Mouse (Mus musculus): ENCODE data around the gene Lgsn. TPM values are rescaled to one million over a fixed set of nuclear protein-coding genes. Genes with fewer than 3 reads are reported as not detected.

Lgsn gene
- polyA plus RNA-seq, 1 experiment from 2014 or later = not detected

DNA sequence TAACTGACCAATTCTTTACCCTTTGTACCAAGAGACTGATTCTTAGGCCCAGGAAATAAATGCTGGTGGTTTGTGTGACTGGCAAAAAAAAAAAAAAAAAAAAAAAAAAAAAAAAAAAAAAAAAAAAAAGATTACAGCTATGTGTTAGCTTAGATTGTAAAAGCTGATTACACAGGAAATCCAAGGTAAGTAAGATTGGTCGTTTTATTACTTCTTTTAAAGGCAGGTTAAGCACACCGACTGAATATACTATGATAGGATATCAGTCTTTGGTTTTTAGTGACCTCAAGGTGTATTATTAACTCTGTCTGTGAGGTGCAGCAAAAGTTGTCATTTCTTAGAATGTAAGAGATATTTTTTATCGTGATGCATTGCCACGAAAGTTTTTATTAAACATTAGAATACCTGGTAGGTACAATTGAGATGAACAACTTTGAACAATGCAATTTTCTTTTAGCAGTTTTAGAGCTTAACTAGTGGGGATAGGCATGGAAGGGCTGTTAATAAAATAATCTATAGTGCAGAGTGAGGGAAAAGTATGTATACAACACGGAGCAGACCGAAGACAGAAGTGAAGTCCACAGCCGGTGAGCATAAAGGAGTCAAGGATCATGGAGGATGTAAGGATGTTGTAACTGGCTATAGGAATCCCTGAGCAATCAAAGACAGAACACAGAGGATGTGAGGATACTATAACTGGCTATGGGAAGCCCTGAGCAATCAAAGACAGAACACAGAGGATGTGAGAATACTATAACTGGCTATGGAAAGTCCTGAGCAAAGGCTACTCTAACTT lies 10.7 kb upstream of the Lgsn start:
- H3K27me3 ChIP-seq (replicated peaks) = no peaks in the 10 kb centered on the region
- H3K4me3 ChIP-seq (replicated peaks) = no peak overlapping the region
- no peaks in the 10 kb centered on the region for H3K9me3 ChIP-seq
- ATAC-seq (ENCODE audit: insufficient read depth, low FRiP score, low read depth) = no peak
- H3K9ac ChIP-seq = no peak overlapping the region
- no peaks in the 10 kb centered on the region for H3K36me3 ChIP-seq
- no peaks in the 10 kb centered on the region for H3K4me1 ChIP-seq
- H3K27ac ChIP-seq = no peak overlapping the region
- 80% methylated on average over 7 of the region's 7 CpGs for WGBS
- H3K4me2 ChIP-seq = no peak overlapping the region

DNA sequence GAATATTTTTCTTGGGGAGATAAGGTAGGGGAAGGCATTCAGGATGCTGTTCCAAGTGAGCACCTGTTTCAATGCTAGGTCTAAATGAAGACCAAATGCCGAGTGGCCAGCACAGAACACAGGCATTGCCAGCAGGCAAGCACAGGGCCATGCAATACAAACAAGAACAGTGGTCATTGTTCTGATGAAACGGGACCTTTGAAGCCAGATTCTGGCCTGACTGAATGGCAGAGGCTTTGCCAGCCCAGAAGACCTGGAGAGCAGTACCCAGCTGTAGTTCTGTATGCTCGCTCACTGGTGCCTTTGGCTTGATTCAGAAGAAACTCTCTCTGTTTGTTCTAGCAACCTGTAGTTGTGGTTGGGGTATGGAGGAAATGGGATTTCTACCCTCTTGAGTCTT lies 800 bp upstream of the Lgsn start:
- Histone ChIP-seq H3K36me3 (no peaks in the 10 kb centered on the region), H3K9ac (no peak overlapping the region), H3K27me3 (replicated peaks) (no peaks in the 10 kb centered on the region), H3K4me1 (no peaks in the 10 kb centered on the region), H3K4me3 (replicated peaks) (no peak overlapping the region), H3K4me2 (no peak overlapping the region), H3K27ac (no peak overlapping the region), H3K9me3 (no peaks in the 10 kb centered on the region)
- 74% methylated on average over 3 of the region's 3 CpGs for WGBS
- ATAC-seq (ENCODE audit: insufficient read depth, low FRiP score, low read depth) = no peak

DNA sequence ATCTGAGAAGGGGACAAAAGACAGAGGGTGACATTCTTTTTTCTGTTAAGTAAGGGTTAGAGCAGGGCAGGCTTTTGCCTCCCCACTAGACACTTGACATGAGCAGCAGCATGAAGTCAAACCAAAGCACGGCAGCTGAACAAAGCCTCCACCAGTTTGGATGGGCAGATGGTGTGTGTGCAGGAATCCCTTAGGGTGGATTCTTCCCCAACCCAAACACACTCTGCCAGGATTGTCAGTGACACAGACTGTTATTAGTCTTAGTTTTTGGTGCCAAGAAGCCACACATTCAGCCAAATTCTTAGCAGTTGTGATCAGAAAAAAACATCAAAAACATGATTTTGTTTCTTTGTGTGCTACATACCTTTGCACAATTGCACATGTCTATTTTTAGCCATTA lies 2.1 kb downstream of the Lgsn start:
- H3K36me3 ChIP-seq = no peaks in the 10 kb centered on the region
- H3K9me3 ChIP-seq = no peaks in the 10 kb centered on the region

DNA sequence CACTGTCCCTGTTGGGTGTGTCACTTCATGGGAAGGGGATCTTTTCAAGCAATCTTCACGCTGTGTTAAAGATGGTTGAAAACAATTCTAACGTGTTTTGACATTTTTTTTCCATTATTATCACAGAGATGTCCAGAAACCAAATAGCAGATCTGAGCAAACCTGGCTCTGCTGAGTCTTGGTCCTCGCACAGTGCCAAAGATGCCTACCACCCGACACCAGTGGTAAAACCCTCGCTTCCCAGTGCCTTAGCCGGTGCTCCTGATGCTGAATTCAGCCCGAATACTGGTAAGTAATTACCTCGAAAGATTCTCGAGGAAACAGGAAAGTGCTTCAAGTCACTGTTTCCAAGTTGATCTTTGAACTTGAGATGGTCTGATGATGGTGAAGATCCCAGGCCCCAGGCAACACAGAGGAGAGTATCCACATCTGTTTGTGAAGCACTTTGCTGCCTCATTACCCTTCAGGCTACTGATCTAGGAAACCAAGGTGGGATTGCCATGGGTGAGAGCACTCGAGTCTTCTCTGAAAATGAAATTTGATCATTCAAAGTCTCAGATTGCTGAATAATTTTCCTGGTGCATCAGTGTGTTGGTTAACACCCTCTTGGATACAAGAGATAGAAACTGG lies 14.2 kb downstream of the Lgsn start:
- H3K4me2 ChIP-seq = no peak overlapping the region
- no peak overlapping the region for H3K9ac ChIP-seq
- no peaks in the 10 kb centered on the region for H3K4me1 ChIP-seq
- H3K27me3 ChIP-seq (replicated peaks) = no peaks in the 10 kb centered on the region
- H3K36me3 ChIP-seq = no peaks in the 10 kb centered on the region
- H3K27ac ChIP-seq = no peak overlapping the region
- ATAC-seq (ENCODE audit: insufficient read depth, low FRiP score, low read depth) = no peak
- 75% methylated on average over 10 of the region's 10 CpGs for WGBS
- no peak overlapping the region for H3K4me3 ChIP-seq (replicated peaks)
- no peaks in the 10 kb centered on the region for H3K9me3 ChIP-seq

More for the DNA sequence above, 2.1 kb downstream of the Lgsn start:
- Histone ChIP-seq H3K27me3 (replicated peaks) (no peaks in the 10 kb centered on the region), H3K4me1 (no peaks in the 10 kb centered on the region), H3K4me2 (no peak overlapping the region), H3K9ac (no peak overlapping the region), H3K27ac (no peak overlapping the region), H3K4me3 (replicated peaks) (no peak overlapping the region)
- ATAC-seq (ENCODE audit: insufficient read depth, low FRiP score, low read depth) = no peak
- WGBS = 52% methylated on average over 1 of the region's 1 CpGs

DNA sequence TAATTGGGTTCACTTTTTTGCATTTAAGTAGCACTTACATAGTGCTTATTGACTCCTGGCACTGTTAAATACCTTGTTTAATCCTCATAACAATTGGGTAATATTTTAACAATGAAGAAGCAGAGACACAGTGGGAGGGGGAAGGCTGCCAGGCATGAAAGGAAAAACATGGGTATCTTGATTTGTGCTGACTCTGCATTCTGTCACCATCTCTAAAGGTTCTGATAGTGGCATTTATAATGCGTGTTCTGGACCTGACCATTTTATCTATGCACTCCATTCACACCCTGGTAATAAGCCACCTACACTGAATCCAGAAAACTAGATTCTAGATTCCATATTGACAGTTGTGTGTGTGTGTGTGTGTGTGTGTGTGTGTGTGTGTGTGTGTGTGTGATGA lies 19.4 kb downstream of the Lgsn start:
- no peak overlapping the region for H3K4me3 ChIP-seq (replicated peaks)
- H3K27me3 ChIP-seq (replicated peaks) = no peaks in the 10 kb centered on the region
- H3K36me3 ChIP-seq = no peaks in the 10 kb centered on the region
- ATAC-seq (ENCODE audit: insufficient read depth, low FRiP score, low read depth) = no peak
- WGBS = 85% methylated on average over 1 of the region's 1 CpGs
- H3K9me3 ChIP-seq = no peaks in the 10 kb centered on the region
- no peak overlapping the region for H3K9ac ChIP-seq
- H3K4me1 ChIP-seq = no peaks in the 10 kb centered on the region
- no peak overlapping the region for H3K27ac ChIP-seq
- no peak overlapping the region for H3K4me2 ChIP-seq

DNA sequence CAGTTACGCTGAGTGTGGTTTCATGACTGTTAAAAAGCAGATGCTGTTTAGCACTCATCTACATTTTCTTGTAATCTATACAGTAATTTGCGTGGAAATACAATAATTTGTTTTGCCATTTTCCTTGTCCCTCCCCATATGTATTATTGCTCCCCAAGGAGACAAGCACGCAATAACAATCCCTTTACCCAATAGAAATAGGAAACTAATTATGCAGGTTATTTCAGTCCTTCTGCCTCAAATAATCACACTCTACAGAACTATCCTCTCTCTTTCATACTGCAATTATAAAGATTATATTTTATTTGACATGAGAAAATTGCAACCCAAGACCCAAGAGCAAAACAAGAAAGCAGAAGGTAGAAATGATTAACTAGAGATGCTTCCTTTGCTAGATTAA lies 20.8 kb downstream of the Lgsn start:
- Histone ChIP-seq H3K4me3 (replicated peaks) (no peak overlapping the region), H3K36me3 (no peaks in the 10 kb centered on the region), H3K9me3 (no peaks in the 10 kb centered on the region), H3K4me2 (no peak overlapping the region), H3K9ac (no peak overlapping the region), H3K4me1 (no peaks in the 10 kb centered on the region), H3K27me3 (replicated peaks) (no peaks in the 10 kb centered on the region), H3K27ac (no peak overlapping the region)
- no peak for ATAC-seq (ENCODE audit: insufficient read depth, low FRiP score, low read depth)
- 88% methylated on average over 3 of the region's 3 CpGs for WGBS

DNA sequence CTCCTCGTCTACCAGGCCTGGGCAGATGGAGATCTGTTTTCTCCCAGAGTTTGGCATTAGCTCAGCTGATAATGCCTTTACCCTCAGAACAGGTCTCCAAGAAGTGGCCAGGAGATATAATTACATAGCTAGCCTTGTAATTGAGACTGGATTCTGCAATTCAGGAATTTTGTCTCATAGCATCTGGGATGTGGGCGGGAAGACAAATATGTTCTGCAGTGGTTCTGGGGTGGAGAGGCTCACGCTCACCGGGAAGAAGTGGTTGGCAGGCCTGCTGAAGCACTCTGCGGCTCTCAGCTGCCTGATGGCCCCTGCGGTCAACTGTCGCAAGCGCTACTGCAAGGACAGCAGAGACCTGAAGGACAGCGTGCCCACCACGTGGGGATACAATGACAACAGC lies 27.6 kb downstream of the Lgsn start:
- no peak overlapping the region for H3K4me2 ChIP-seq
- no peak overlapping the region for H3K27ac ChIP-seq
- H3K9me3 ChIP-seq = no peaks in the 10 kb centered on the region
- WGBS = 85% methylated on average over 10 of the region's 10 CpGs
- H3K27me3 ChIP-seq (replicated peaks) = no peaks in the 10 kb centered on the region
- ATAC-seq (ENCODE audit: insufficient read depth, low FRiP score, low read depth) = no peak
- H3K9ac ChIP-seq = no peak overlapping the region
- no peaks in the 10 kb centered on the region for H3K36me3 ChIP-seq
- no peak overlapping the region for H3K4me3 ChIP-seq (replicated peaks)
- H3K4me1 ChIP-seq = no peaks in the 10 kb centered on the region

DNA sequence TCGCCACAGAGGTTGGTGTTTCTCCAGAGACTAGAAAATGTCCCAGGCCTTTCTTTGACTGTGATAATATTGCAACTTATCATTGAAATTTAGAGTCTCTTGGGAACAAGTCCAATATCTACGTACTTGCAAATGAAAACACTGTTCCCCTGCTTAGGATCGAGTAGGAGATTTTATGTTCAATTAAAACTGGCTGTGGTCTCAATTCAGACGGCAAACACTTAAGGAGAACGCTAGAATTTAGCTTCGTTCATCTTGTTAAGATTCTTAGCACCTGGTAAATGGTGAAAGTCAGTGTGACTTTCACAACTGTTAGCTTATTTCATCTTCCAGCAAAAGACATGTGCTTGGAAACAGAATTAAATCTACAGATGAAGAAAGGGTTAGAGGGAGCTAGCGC lies 29.1 kb downstream of the Lgsn start:
- no peak overlapping the region for H3K9ac ChIP-seq
- H3K36me3 ChIP-seq = no peaks in the 10 kb centered on the region
- WGBS = 74% methylated on average over 7 of the region's 7 CpGs
- H3K4me3 ChIP-seq (replicated peaks) = no peak overlapping the region
- no peak overlapping the region for H3K4me2 ChIP-seq
- no peaks in the 10 kb centered on the region for H3K9me3 ChIP-seq
- no peak for ATAC-seq (ENCODE audit: insufficient read depth, low FRiP score, low read depth)
- no peak overlapping the region for H3K27ac ChIP-seq
- no peaks in the 10 kb centered on the region for H3K27me3 ChIP-seq (replicated peaks)
- H3K4me1 ChIP-seq = no peaks in the 10 kb centered on the region

DNA sequence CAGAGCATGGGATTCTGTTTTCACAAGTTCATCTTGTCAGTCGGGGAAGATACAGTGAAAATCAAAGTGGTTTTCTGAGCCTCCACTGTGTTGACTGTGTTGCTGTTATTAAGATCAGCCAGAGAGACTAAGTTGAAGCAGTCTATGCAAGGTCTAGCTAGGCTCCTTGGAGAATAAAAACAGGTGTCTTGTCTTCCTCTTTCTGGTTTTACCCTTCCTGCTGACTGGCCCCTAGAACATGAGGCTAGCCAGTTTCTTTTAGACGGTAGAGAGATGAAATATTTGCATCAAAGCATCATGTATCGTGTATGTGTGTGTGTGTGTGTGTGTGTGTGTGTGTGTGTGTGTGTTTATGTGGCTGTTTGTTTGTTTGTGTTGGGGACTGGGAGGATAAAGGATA lies 29.6 kb downstream of the Lgsn start:
- no peak for ATAC-seq (ENCODE audit: insufficient read depth, low FRiP score, low read depth)
- H3K4me1 ChIP-seq = no peaks in the 10 kb centered on the region
- H3K9me3 ChIP-seq = no peaks in the 10 kb centered on the region
- no peak overlapping the region for H3K9ac ChIP-seq
- H3K36me3 ChIP-seq = no peaks in the 10 kb centered on the region
- H3K4me3 ChIP-seq (replicated peaks) = no peak overlapping the region
- H3K27me3 ChIP-seq (replicated peaks) = no peaks in the 10 kb centered on the region
- no peak overlapping the region for H3K27ac ChIP-seq
- H3K4me2 ChIP-seq = no peak overlapping the region
- 79% methylated on average over 3 of the region's 3 CpGs for WGBS

DNA sequence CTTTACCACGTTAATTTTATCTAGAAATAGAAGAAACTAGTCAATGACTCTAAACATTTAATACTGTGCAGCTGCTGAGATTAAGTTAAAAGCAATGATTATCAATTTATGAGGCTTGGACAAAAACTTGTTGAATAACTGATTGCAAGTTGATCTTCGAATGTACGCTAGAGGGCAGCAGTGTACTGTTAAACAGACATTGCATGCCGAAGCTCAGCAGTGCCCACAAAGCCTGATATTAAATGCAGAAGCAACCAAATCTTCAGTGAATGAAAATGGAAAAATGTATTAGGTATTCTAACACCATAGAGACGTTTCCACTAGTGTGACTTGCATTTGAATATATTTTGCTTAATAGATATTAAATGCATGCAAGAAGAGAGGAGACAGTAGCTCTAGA lies 33.9 kb downstream of the Lgsn start:
- Histone ChIP-seq H3K4me3 (replicated peaks) (no peak overlapping the region), H3K36me3 (no peaks in the 10 kb centered on the region), H3K27me3 (replicated peaks) (no peaks in the 10 kb centered on the region), H3K9ac (no peak overlapping the region), H3K4me1 (no peaks in the 10 kb centered on the region), H3K27ac (no peak overlapping the region), H3K4me2 (no peak overlapping the region), H3K9me3 (no peaks in the 10 kb centered on the region)
- ATAC-seq (ENCODE audit: insufficient read depth, low FRiP score, low read depth) = no peak
- WGBS = under 1% methylated on average over 5 of the region's 5 CpGs

DNA sequence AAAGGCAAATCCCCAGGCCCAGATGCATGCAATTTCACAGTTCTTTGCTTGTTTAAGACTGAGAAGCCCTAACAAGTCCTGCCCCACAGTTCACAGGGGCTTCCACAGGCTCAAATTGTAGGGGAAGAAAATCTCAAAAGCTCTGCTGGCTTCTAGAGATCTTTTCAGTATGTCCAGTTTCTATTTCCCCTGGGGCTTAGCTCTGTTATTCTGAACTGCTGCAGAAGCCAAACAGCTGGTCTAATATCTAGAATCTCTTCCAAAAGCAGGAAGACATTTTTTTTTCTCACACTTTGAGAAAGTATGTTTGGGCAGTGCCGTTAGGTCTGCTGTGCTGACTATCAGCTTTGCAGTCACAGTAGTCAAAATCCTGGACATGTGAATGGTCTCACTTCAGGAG lies 38.6 kb downstream of the Lgsn start:
- Histone ChIP-seq H3K36me3 (no peaks in the 10 kb centered on the region), H3K27me3 (replicated peaks) (no peaks in the 10 kb centered on the region), H3K4me1 (no peaks in the 10 kb centered on the region), H3K9me3 (no peaks in the 10 kb centered on the region), H3K4me2 (no peak overlapping the region), H3K4me3 (replicated peaks) (no peak overlapping the region), H3K27ac (no peak overlapping the region), H3K9ac (no peak overlapping the region)
- no peak for ATAC-seq (ENCODE audit: insufficient read depth, low FRiP score, low read depth)
- WGBS = 32% methylated on average over 1 of the region's 1 CpGs

DNA sequence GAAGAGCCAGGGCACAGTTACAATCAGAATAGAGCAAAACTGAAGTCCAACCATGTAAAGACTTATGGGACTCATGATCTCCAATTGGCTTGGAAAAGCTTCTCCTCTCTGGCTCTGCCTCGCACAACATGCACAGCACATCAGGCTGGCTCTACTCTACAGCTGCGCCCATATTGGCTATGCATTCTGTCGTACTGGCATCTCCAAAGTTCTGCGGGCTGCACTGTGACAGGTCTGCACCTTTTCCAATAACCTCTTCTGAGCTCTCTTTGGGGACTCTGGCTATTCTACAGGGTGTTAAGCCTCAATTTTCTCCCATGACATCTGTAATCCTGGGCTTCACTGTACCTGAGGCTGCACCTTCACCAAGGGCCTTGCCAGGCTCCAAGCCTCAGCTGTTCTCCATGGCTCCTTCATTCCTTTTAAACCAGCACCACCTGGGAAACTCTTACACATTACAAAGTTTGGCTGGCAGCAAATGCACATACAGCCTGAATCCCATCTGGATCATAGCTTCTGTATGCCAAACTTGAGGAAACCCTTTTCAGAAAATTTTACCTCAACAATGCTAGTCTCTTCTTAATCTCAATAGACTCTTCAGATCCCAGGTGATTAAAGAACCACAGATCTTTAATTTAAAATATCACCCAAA lies 44.5 kb downstream of the Lgsn start:
- Histone ChIP-seq H3K9me3 (no peaks in the 10 kb centered on the region), H3K4me2 (no peak overlapping the region), H3K4me1 (no peaks in the 10 kb centered on the region), H3K9ac (no peak overlapping the region), H3K36me3 (no peaks in the 10 kb centered on the region), H3K4me3 (replicated peaks) (no peak overlapping the region), H3K27ac (no peak overlapping the region), H3K27me3 (replicated peaks) (no peaks in the 10 kb centered on the region)
- ATAC-seq (ENCODE audit: insufficient read depth, low FRiP score, low read depth) = no peak
- 92% methylated on average over 4 of the region's 4 CpGs for WGBS
